In genomic region chr1:31033851-31034534, GRCm38 (mm10) we compare ENCODE assay signal across 15 mouse cellular contexts. TPM values are rescaled to one million over a fixed set of nuclear protein-coding genes. Genes with fewer than 3 reads are reported as not detected.
A peak's percentile ranks its signal among the peaks of the same experiment; 100 is the strongest.
DNase-seq lines count a peak whose midpoint lies in the region; ATAC-seq and TF ChIP-seq lines count a peak whose summit lies in the region.
"Had no signal": no experiment of that assay in that cellular context is flagged by ENCODE, and none has a peak within 500 bp of the region (broad histone marks: within the 10 kb centered on the region; RNA-seq: fewer than 3 reads in every experiment).

No protein-coding gene starts in this region.

- no peak overlapping the region for H3K4me2 ChIP-seq in liver, embryonic 15.5 days
- no peak overlapping the region for H3K4me2 ChIP-seq in stomach, postnatal 0 days (replicated peaks; ENCODE audit: low read depth)
- H3K4me2 ChIP-seq: embryonic facial prominence, embryonic 15.5 days; limb, embryonic 12.5 days; neural tube, embryonic 12.5 days had no signal

- intact Hi-C loops in left cerebral cortex, postnatal 4 days (cut with DNase I), result no loop called here
- intact Hi-C loops in left cerebral cortex, postnatal 36 days (cut with DNase I), result no loop called here
- intact Hi-C loops in gastrocnemius, adult 2 months (cut with DNase I), result no loop called here

- no peak for TF ChIP-seq CTCF in stomach, postnatal 0 days (IDR thresholded peaks at IDR 0.05; ENCODE audit: low read depth)
- no peak for TF ChIP-seq CTCF in gastrocnemius, adult 2 months (IDR thresholded peaks at IDR 0.05)

- peak; percentile 84 for ATAC-seq in liver, embryonic 15.5 days (ENCODE audit: insufficient read depth)
- ATAC-seq in stomach, postnatal 0 days (ENCODE audit: low FRiP score, low TSS enrichment), result peak; percentile 96

- H3K9me3 ChIP-seq in liver, embryonic 15.5 days (replicated peaks), result no peaks in the 10 kb centered on the region
- H3K9me3 ChIP-seq in stomach, postnatal 0 days (ENCODE audit: control insufficient read depth, low read length), result no peaks in the 10 kb centered on the region
- H3K9me3 ChIP-seq: limb, embryonic 12.5 days had no signal

- no peak overlapping the region for H3K9ac ChIP-seq in liver, embryonic 15.5 days
- no peak overlapping the region for H3K9ac ChIP-seq in stomach, postnatal 0 days (ENCODE audit: low read length)
- H3K9ac ChIP-seq: embryonic facial prominence, embryonic 15.5 days; limb, embryonic 12.5 days; neural tube, embryonic 12.5 days had no signal

- TF ChIP-seq EP300 in stomach, postnatal 0 days (optimal IDR thresholded peaks at IDR 0.05), result no peak

- no peaks in the 10 kb centered on the region for H3K4me1 ChIP-seq in liver, embryonic 15.5 days (replicated peaks)
- H3K4me1 ChIP-seq in stomach, postnatal 0 days (replicated peaks; ENCODE audit: control insufficient read depth, insufficient read depth), result no peaks in the 10 kb centered on the region
- H3K4me1 ChIP-seq: embryonic facial prominence, embryonic 15.5 days; limb, embryonic 12.5 days; neural tube, embryonic 12.5 days had no signal

- peak overlapping the region; percentile 41; the same call in 1 of the 2 replicates for H3K27ac ChIP-seq in liver, embryonic 15.5 days (replicated peaks)
- 0 out of 2 replicates have a peak overlapping the region, but pooled peaks have one; percentile 18 for H3K27ac ChIP-seq in stomach, postnatal 0 days (replicated peaks)
- H3K27ac ChIP-seq in gastrocnemius, adult 2 months, result no peak overlapping the region
- H3K27ac ChIP-seq: embryonic facial prominence, embryonic 15.5 days; limb, embryonic 12.5 days; neural tube, embryonic 12.5 days had no signal

- no peak overlapping the region for H3K4me3 ChIP-seq in liver, embryonic 15.5 days (replicated peaks)
- H3K4me3 ChIP-seq in stomach, postnatal 0 days (ENCODE audit: low read depth, low read length), result no peak overlapping the region
- no peak overlapping the region for H3K4me3 ChIP-seq in gastrocnemius, adult 2 months
- H3K4me3 ChIP-seq: embryonic facial prominence, embryonic 15.5 days; limb, embryonic 12.5 days; neural tube, embryonic 12.5 days had no signal

- 27% methylated on average over 2 of the region's 2 CpGs for WGBS in liver, embryonic 15.5 days (ENCODE audit: insufficient replicate concordance)
- 21% methylated on average over 2 of the region's 2 CpGs for WGBS in stomach, postnatal 0 days

- DNase-seq in left cerebral cortex, postnatal 4 days, result peak; percentile 27
- no peak for DNase-seq in left cerebral cortex, postnatal 36 days (ENCODE audit: low spot score in 2 of 2)
- DNase-seq in kidney, adult 11 months, result peak; percentile 50
- peak; percentile 37 for DNase-seq in stomach, postnatal 0 days (ENCODE audit: low spot score)
- no peak for DNase-seq in gastrocnemius, adult 2 months
- no peak for DNase-seq in spleen, postnatal 10 days (ENCODE audit: low spot score in 2 of 2)
- no peak for DNase-seq in spleen, postnatal 4 days (ENCODE audit: low spot score in 2 of 2)
- DNase-seq: gastrocnemius, postnatal 36 days had no signal

- no peaks in the 10 kb centered on the region for H3K36me3 ChIP-seq in liver, embryonic 15.5 days (replicated peaks)
- no peaks in the 10 kb centered on the region for H3K36me3 ChIP-seq in stomach, postnatal 0 days (ENCODE audit: control insufficient read depth, insufficient read depth, low read length)
- H3K36me3 ChIP-seq: embryonic facial prominence, embryonic 15.5 days; limb, embryonic 12.5 days; neural tube, embryonic 12.5 days had no signal

- no peaks in the 10 kb centered on the region for H3K27me3 ChIP-seq in liver, embryonic 15.5 days
- H3K27me3 ChIP-seq in stomach, postnatal 0 days (ENCODE audit: control insufficient read depth, insufficient read depth, low read length), result no peaks in the 10 kb centered on the region
- H3K27me3 ChIP-seq: CH12.LX; embryonic facial prominence, embryonic 15.5 days; limb, embryonic 12.5 days; neural tube, embryonic 12.5 days had no signal

RNA-seq across cellular contexts. Expression of gene AC153137.1, which starts 56.2 kb away (rescaled TPM):
- not detected for total RNA-seq in left cerebral cortex, postnatal 4 days (2021)
- total RNA-seq in left cerebral cortex, postnatal 36 days (2021), result not detected
- polyA plus RNA-seq in liver, embryonic 15.5 days (2015; fragmentation: Nextera tagmentation; extraction: Ambion mirVana), result not detected in 2 replicates
- polyA plus RNA-seq in stomach, postnatal 0 days (2015; fragmentation: Nextera tagmentation; extraction: Ambion mirVana), result not detected in 2 replicates
- total RNA-seq in gastrocnemius, adult 2 months (2021), result not detected
- total RNA-seq: adrenal gland, adult 18-20 months; CH12.LX; gastrocnemius, postnatal 36 days had no signal
- polyA plus RNA-seq: embryonic facial prominence, embryonic 15.5 days; limb, embryonic 12.5 days; neural tube, embryonic 12.5 days; spleen, adult 2 months had no signal

Comparison
In these comparisons a context has a peak if more than half of its experiments do, and no peak if none do; other contexts are left out.
1. DNase-seq: peak in left cerebral cortex, postnatal 4 days (single experiment), kidney, adult 11 months (single experiment) and stomach, postnatal 0 days (single experiment); none in left cerebral cortex, postnatal 36 days (0 of 2), gastrocnemius, adult 2 months (single experiment), spleen, postnatal 10 days (0 of 2) and spleen, postnatal 4 days (0 of 2).